Mouse (Mus musculus) ovary, adult 18-20 months (tissue): Measurements from ENCODE around the gene Pcf11.

Experiments
- DNase-seq: peaks from one replicate; pipeline ENCODE4 v3.0.0; 2022; ENCODE audit warnings: low spot score, mixed read lengths

The Pcf11 gene

DNA sequence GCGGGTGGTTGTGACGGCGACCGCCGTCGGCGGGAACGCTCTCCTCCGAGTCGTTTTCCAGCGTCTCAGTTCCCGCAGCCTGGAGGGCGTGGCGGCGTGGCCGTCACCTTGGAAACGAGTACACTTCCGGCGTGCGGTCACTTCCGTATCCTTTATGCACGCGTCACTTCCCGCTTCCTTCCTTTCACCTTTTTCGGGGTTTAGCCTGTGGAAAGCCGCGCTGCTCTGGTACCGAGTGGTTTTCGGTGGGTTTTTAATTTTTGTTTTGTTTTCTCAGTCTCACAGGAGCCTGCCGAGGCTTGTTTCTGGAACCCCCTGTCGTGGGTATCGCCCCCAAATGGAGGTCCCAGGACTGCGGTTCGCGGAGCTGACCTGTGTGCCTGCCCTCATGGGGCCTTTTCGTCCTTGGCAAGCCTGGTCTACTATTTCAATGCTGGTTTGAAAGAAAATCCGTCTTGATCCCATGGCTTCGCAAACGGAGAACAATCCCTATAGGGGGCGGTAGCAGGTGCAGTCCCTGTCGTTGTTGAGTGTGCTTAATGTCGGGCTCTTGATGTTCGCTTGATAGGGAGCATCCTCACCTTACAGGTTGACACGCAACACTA, 32.6 kb downstream of the Pcf11 start, which contains the start of gene Ankrd42:
Ankrd42 (minus strand) TSS at position 122 of the 605 bp plus-strand sequence.
- DNase-seq: peak; percentile 82

DNA sequence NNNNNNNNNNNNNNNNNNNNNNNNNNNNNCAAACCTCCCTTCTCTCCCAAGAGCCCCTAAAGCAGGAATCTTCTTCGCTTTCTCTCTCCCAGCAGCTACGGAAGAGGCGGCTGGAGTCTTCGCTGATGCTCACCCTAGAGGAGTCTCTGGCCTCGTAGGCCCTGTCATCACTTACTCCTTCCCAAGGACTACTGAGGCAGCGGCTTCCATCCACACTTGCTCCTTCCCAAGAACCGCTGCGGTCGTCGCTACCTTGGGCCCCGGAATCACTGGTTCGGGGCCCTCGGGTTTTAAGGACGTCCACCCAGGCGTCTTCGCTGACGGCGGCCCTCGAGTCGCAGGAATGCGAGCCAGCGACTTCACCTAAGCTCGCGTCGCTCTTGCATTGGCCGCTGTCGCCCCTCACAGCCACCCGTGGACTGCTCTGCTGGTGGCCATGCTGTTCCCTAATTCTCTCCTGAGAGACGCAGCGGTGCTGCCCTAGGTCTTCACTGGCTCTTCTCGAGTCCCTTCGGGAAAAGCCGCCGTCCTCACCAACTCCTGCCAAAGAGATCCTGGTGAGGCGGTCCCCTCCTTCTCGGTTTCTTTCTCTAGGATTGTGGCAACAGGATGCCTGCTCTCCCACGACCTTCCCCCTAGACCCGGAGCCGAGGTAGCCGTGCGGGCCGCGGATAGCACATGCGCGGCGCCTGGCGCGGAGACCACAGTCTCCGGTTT, 33.3 kb downstream of the Pcf11 start:
- no peak for DNase-seq

DNA sequence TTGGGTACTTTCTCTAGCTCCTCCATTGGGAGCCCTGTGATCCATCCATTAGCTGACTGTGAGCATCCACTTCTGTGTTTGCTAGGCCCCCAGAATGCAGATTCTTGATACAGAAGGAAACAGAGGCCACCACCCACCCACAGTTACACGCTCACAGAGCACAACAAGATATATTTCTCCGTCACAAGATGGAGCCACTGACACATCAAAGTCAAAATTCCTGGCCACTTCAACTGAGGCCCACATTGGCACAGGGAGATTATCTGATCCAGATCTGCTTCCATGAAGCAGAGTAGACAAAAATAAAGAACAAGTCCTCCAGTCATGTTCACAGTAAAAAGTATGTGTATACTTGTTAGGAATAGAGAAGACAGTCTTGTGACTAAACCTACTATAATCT, 39.6 kb downstream of the Pcf11 start:
- no peak for DNase-seq

DNA sequence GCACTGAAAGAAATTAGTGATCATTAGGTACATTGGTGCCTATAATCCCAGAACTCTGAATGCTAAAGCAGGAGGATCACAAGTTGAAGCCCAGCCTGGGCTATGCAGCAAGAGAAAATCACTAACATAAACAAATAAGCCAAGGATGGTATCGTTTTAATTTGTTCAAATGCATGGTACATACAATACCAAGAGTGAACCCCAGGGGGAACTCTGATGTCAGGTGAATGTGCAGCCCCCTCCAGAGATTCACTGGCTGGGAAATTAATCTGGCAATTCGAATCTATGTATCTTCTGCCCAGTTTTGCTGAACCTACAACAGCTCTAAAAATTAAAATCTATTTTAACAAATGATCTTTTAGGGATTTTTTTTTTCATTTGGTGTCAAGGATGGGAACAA, 45.2 kb downstream of the Pcf11 start:
- DNase-seq: no peak

DNA sequence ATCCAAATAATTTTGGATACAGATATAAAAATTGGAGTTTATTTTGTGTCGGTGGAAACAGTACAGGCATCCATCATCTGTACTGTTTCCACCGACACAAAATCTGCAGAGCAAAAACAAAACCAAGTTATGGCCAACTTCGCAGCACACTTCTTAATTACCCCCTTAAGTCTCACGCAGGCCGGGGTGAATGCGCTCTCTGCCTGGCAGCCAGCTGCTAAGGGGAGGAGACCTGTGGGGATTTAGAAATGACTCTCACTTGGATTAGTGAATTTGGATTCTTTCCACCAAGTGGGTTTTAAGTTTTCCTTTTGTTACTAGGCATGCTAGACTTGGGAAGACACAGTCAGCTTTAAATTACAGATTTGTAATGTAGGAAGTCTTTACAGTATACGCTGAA, 58.9 kb downstream of the Pcf11 start:
- DNase-seq: no peak

DNA sequence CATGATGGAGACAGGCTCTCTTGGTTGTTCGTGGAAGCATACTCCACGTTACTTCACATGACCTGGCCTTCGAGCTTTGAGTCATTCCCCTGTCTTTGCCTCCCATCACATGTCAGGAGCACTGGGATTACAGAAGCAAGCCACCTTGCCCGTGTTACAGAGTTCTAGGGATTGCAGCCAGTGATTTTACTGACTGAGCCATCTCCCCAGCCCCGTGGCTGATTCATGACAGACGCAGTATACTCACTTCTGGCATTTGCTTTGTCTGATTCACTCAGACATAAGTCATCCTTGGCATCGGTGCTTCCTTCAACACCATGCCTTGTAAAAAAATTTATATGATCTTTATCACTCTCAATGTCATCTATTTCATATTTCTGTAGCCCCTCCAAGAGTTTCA, 64.8 kb downstream of the Pcf11 start:
- no peak for DNase-seq
